Mouse (Mus musculus) liver, embryonic 12.5 days (tissue): ENCODE measurements around the gene Has3. TPM values are rescaled to one million over a fixed set of nuclear protein-coding genes. Genes with fewer than 3 reads are reported as not detected.

Experiments
- ATAC-seq: fragments of 200-750 bp; cut with Nextera tagmentation; 2 replicates; pipeline ENCODE4 v1.8.0; 2017; ENCODE audit warnings: moderate number of reproducible peaks, mild to moderate bottlenecking, moderate library complexity
- H3K27ac ChIP-seq: fragments of 300-500 bp; sonication (generic); 2 replicates; pipeline ENCODE4 v1.5.1; 2016; ENCODE audit warnings: mild to moderate bottlenecking
- H3K27me3 ChIP-seq: fragments of 300-500 bp; sonication (generic); replicated peaks from 2 replicates; pipeline ENCODE4 v1.6.1; 2016; ENCODE audit warnings: mild to moderate bottlenecking, moderate library complexity
- H3K36me3 ChIP-seq: fragments of 300-500 bp; sonication (generic); 2 replicates; pipeline ENCODE4 v1.6.1; 2016; ENCODE audit warnings: mild to moderate bottlenecking, moderate library complexity
- H3K4me1 ChIP-seq: fragments of 300-500 bp; sonication (generic); 2 replicates; pipeline ENCODE4 v1.6.1; 2016
- H3K4me2 ChIP-seq: fragments of 300-500 bp; sonication (generic); 2 replicates; pipeline ENCODE4 v1.6.1; 2016; ENCODE audit warnings: mild to moderate bottlenecking, moderate library complexity
- H3K4me3 ChIP-seq: fragments of 300-500 bp; sonication (generic); 2 replicates; pipeline ENCODE4 v1.5.1; 2016; ENCODE audit warnings: mild to moderate bottlenecking, moderate library complexity
- H3K9ac ChIP-seq: fragments of 300-500 bp; sonication (generic); 2 replicates; pipeline ENCODE4 v1.6.1; 2016; ENCODE audit warnings: mild to moderate bottlenecking, moderate library complexity
- H3K9me3 ChIP-seq: fragments of 300-500 bp; sonication (generic); replicated peaks from 2 replicates; pipeline ENCODE4 v1.6.1; 2016; ENCODE audit warnings: mild to moderate bottlenecking, moderate library complexity
- WGBS: fragments of 180-500 bp; shearing (Covaris S2); methylation state at CpG from one replicate; pipeline ENCODE4 v1.1.7; 2016; ENCODE audit not compliant: insufficient replicate concordance; 5-methylcytosine and 5-hydroxymethylcytosine counted together
- polyA plus RNA-seq: library from polyadenylated mRNA; unstranded; fragments of >200 nt; fragmentation: Nextera tagmentation; extraction: Ambion mirVana; gene quantifications from 2 replicates; pipeline ENCODE4 v1.2.1, GENCODE M21; 2016

Has3 gene
- 0.04 TPM in 2 replicates for polyA plus RNA-seq

DNA sequence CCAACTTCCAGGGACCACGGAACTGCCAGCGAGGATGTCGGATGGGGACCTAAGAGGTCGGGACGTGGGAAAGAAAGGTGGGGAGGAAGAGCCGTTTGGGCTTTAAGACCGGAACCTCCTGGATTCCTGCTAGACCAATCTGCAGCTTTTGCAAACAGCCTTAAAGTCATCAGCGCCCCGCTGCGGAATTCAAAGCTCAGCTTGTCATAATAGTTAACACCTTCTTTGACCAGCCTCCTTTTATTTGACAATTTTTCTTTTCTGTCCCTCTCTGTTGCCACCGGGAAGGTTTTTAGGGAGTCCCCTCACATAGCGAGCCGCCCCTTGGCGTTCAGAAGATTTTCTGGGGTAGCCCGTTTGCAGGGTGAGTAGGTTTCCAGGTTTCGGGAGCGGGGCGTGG is at the start of gene Has3:
Has3 (plus strand) TSS at position 192 of the 400 bp plus-strand sequence.
- no peak within 1 kb of the TSS for H3K27ac ChIP-seq
- peak within 1 kb of the TSS; percentile 48 for H3K9ac ChIP-seq
- peaks cover 34% of the 10 kb centered on the region for H3K4me1 ChIP-seq
- H3K27me3 ChIP-seq, result peaks cover 88% of the 10 kb centered on the region
- H3K4me3 ChIP-seq, result peak within 1 kb of the TSS; percentile 48
- no peak for ATAC-seq
- H3K9me3 ChIP-seq, result no peaks in the 10 kb centered on the region
- H3K36me3 ChIP-seq, result peaks cover 9% of the 10 kb centered on the region
- peak within 1 kb of the TSS; percentile 73 for H3K4me2 ChIP-seq
- 2% methylated on average over 18 of the region's 18 CpGs for WGBS

DNA sequence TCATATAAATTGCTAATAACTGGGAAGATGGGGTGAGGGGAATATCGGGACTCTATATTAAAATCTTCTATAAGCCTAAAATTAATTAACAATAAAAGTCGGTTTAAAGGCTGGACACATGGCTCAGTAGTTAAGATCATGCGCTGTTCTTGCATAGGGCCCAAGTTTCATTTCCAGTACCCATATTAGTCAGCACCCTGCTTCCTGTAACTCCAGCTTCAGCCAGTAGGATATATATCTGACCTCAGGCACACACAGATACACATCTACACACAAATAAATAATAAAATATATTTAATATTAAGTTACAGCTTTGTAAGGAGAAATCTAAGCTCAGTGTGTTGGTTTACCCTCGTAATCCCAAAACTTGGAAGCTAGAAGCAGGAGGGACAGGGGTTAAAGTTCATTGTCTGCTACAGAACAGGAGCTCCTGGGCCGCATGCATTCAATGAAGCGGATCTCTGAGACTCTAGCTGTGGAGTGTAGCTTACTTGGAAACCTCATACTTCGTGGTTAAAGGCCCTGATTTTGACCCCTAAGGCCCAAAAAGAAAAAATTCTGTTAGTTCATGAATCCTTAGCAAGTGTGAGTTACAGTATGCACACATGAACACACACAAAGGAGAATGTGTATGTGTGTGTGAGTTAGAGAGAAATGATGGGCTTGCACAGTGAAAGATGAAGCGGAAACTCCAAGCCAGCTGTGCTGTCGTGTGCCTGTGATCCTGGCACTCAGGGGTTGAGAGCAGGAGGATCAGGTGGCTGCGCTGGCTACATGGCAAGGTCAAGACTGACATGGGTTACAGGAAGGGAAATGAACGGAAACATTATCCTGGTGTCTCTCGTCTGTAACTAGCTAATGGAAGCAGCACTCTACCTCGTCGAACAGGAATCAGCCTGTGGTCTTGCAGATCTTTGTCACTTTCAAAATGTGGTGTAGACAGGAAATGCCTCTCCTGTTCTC is 49.2 kb upstream of the Has3 start:
- 59% methylated on average over 14 of the region's 14 CpGs for WGBS
- no peak overlapping the region for H3K4me3 ChIP-seq
- no peak overlapping the region for H3K4me2 ChIP-seq
- no peak overlapping the region for H3K27ac ChIP-seq
- no peaks in the 10 kb centered on the region for H3K9me3 ChIP-seq
- peaks cover 6% of the 10 kb centered on the region; the same call in 1 of the 2 replicates for H3K4me1 ChIP-seq
- H3K9ac ChIP-seq, result no peak overlapping the region
- peaks cover 13% of the 10 kb centered on the region; the same call in 1 of the 2 replicates for H3K36me3 ChIP-seq
- ATAC-seq, result no peak
- H3K27me3 ChIP-seq, result no peaks in the 10 kb centered on the region

DNA sequence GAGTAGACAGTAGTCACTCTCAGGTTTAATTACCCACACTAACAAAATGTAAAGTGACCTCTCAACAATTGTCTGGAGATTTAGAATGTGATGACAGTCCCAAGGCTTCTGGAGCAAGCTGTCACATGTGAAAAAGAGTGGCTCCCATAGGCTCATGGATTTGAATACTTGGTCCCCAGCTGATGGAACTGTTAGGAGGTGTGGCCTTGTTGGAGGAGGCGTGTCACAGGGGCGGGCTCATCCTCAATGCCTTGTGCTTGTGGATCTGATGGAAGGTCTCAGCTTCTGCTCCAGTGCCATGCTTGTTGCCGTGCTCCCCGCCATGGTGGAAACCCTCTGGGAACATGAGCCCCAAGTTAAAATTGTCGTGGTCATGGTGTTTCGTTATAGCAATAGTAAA is 41.1 kb upstream of the Has3 start:
- Histone ChIP-seq H3K4me2 (no peak overlapping the region), H3K4me3 (no peak overlapping the region), H3K36me3 (no peaks in the 10 kb centered on the region), H3K9ac (no peak overlapping the region), H3K27me3 (no peaks in the 10 kb centered on the region), H3K27ac (no peak overlapping the region), H3K9me3 (no peaks in the 10 kb centered on the region), H3K4me1 (no peaks in the 10 kb centered on the region)
- WGBS, result 67% methylated on average over 6 of the region's 6 CpGs
- ATAC-seq, result no peak

DNA sequence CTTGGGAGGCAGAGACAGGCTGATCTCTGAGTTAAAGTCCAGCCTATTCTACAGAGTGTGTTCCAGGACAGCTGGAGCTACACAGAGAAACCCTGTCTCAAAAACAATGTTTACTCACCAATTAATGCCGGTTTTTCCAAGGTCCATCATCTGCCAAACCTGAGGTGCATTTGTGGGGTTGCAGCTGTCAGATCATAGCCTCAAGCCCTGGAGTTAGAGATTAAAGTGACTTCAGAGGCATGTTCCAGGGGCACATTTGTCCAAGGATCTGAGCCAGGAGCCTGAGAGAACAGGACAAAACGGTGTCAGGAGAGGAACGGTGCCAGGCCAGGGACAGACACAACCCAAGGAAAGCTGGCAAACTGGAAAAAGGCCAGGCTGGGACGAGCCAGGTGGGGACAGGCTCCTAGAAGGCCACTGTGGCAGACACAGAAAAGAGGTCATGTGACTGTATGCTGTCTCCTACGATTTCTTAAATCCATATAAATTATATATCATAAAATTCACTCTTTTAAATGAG is 40.5 kb upstream of the Has3 start:
- Histone ChIP-seq H3K4me1 (no peaks in the 10 kb centered on the region), H3K9ac (no peak overlapping the region), H3K36me3 (no peaks in the 10 kb centered on the region), H3K9me3 (no peaks in the 10 kb centered on the region), H3K4me2 (no peak overlapping the region), H3K27me3 (no peaks in the 10 kb centered on the region), H3K4me3 (no peak overlapping the region), H3K27ac (no peak overlapping the region)
- ATAC-seq, result no peak
- 70% methylated on average over 5 of the region's 5 CpGs for WGBS

DNA sequence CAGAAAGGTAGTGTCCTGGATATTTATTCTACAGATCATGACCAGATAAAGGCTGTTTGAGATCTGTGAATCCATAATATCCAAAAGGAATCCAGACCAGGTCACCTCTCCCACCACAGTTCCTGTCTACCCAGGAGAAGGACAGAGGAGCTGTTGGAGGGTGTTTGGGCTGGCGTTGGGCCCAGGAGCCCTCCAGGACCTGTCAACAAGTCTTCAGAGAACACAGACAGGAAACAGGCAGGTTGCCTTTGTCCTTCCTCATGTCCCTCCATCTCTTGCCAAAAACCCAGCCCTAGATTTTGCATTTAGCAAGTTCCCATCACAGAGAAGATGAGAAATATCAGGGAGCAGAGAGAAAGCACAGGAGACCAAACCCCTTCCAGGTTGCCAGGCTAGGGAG is 35.1 kb upstream of the Has3 start:
- Histone ChIP-seq H3K4me3 (no peak overlapping the region), H3K4me2 (no peak overlapping the region), H3K36me3 (no peaks in the 10 kb centered on the region), H3K9ac (no peak overlapping the region), H3K4me1 (peaks cover 14% of the 10 kb centered on the region; the same call in 1 of the 2 replicates), H3K27ac (no peak overlapping the region), H3K9me3 (no peaks in the 10 kb centered on the region), H3K27me3 (no peaks in the 10 kb centered on the region)
- 60% methylated on average over 1 of the region's 1 CpGs for WGBS
- ATAC-seq, result no peak

DNA sequence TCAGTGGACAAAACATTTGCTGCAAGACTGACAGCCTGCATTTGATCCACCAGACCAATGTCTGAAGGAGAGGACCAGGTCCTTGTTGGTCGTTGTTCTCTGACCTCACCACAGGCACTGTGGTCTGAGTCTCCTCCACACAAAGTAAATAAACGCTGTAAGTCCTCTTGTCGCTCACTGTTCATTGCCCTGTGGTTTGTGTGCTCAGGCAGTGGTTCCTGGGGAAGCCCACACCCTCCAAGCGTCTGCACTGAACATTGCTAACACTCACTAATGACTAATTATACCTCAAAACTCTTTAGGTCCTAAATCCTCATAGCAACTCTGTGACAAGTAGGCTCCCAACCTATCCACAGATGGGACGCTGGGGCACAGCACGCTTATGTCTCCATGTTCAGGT is 33.5 kb upstream of the Has3 start:
- no peak overlapping the region for H3K9ac ChIP-seq
- WGBS, result 50% methylated on average over 6 of the region's 6 CpGs
- H3K27me3 ChIP-seq, result no peaks in the 10 kb centered on the region
- no peak overlapping the region for H3K4me3 ChIP-seq
- H3K9me3 ChIP-seq, result no peaks in the 10 kb centered on the region
- H3K27ac ChIP-seq, result no peak overlapping the region
- no peak for ATAC-seq
- no peak overlapping the region for H3K4me2 ChIP-seq
- peaks cover 14% of the 10 kb centered on the region; the same call in 1 of the 2 replicates for H3K4me1 ChIP-seq
- H3K36me3 ChIP-seq, result no peaks in the 10 kb centered on the region

DNA sequence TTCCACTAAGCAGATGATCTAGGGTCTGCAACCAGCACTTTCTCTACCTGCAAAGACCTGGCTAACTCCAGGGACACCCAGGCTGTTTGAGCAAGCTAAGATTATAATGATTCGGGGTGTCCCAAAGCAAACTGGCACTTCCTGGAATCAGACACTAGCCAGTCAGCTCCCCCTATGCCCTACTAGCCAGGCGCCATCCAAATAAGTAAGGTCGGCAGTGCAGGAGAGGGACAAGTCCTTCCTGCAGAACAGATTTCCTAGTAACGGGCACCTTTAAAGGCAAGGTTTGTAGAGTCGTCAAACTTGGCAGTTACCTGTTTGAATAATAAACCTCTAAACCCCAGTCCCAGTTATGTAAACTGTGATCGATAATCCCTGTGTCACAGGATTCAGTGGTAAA is 31.2 kb upstream of the Has3 start:
- peaks cover 4% of the 10 kb centered on the region; the same call in 1 of the 2 replicates for H3K36me3 ChIP-seq
- WGBS, result 67% methylated on average over 6 of the region's 6 CpGs
- H3K4me3 ChIP-seq, result no peak overlapping the region
- no peak overlapping the region for H3K4me2 ChIP-seq
- no peak overlapping the region for H3K27ac ChIP-seq
- H3K27me3 ChIP-seq, result no peaks in the 10 kb centered on the region
- no peaks in the 10 kb centered on the region for H3K9me3 ChIP-seq
- H3K4me1 ChIP-seq, result peaks cover 14% of the 10 kb centered on the region; the same call in 1 of the 2 replicates
- H3K9ac ChIP-seq, result no peak overlapping the region
- no peak for ATAC-seq

DNA sequence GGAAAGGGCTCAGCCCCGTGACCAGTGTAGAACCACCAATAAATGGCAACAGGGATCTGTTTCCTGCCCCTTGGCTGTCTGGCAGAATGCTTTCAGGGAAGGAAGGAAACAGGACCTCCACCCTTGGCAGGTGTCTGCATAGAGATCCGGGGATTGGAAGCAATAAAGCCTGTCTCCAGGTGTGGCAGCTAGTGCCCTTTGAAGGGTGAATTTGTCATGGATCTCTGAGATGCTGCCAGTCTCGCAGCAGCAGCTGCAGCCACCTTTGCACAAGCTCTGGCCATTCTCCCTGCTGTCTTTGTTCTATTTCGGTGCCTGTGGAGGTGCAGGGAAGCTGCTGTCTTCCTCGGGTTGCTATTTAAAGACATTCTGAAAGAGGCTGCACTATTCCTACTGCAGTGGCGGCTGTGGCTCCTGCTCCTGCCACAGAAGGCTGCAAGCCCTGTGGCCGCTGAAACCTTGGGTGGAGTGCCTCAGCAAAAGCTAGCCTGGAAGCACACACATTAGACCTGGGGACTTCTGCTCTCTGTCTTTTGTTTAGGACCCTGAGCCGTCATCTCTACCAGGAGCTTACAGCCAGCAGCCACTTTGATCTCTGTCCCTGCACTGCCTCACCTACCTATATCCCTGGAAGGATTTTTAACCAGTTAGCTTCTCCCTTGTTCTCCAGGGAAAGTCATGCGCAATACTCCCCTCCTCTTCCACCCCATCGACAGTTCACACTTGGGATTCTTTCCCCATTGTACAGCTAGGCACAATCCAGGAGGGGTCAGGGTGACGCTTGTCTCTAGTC is 30.6 kb upstream of the Has3 start:
- no peaks in the 10 kb centered on the region for H3K27me3 ChIP-seq
- H3K36me3 ChIP-seq, result peaks cover 4% of the 10 kb centered on the region; the same call in 1 of the 2 replicates
- no peak for ATAC-seq
- no peak overlapping the region for H3K27ac ChIP-seq
- peaks cover 14% of the 10 kb centered on the region; the same call in 1 of the 2 replicates for H3K4me1 ChIP-seq
- no peaks in the 10 kb centered on the region for H3K9me3 ChIP-seq
- H3K4me2 ChIP-seq, result no peak overlapping the region
- no peak overlapping the region for H3K4me3 ChIP-seq
- no peak overlapping the region for H3K9ac ChIP-seq
- WGBS, result 50% methylated on average over 11 of the region's 11 CpGs

DNA sequence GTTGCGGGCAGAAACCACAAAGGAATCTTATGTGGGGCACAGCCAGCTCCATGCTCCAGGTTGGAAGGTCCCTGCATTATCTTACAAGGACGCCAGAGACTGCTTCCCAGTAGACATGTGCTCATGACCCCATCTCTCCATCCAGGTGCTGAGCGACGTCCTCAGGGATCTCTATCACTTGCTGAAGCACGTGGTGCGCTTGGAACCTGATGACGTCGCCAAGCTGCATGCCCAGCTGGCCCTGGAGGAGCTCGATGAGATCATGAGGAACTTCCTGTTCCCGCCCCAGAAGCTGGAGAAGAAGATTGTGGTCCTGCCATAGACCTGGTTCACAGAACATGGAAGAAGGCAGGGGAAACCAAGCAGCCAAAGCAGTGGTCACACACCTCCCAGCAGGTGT is 20.0 kb upstream of the Has3 start:
- H3K27ac ChIP-seq, result no peak overlapping the region
- H3K4me1 ChIP-seq, result peaks cover 9% of the 10 kb centered on the region; the same call in 1 of the 2 replicates
- no peak for ATAC-seq
- H3K4me3 ChIP-seq, result no peak overlapping the region
- no peak overlapping the region for H3K9ac ChIP-seq
- H3K4me2 ChIP-seq, result no peak overlapping the region
- no peaks in the 10 kb centered on the region for H3K9me3 ChIP-seq
- no peaks in the 10 kb centered on the region for H3K36me3 ChIP-seq
- no peaks in the 10 kb centered on the region for H3K27me3 ChIP-seq
- 61% methylated on average over 10 of the region's 10 CpGs for WGBS

DNA sequence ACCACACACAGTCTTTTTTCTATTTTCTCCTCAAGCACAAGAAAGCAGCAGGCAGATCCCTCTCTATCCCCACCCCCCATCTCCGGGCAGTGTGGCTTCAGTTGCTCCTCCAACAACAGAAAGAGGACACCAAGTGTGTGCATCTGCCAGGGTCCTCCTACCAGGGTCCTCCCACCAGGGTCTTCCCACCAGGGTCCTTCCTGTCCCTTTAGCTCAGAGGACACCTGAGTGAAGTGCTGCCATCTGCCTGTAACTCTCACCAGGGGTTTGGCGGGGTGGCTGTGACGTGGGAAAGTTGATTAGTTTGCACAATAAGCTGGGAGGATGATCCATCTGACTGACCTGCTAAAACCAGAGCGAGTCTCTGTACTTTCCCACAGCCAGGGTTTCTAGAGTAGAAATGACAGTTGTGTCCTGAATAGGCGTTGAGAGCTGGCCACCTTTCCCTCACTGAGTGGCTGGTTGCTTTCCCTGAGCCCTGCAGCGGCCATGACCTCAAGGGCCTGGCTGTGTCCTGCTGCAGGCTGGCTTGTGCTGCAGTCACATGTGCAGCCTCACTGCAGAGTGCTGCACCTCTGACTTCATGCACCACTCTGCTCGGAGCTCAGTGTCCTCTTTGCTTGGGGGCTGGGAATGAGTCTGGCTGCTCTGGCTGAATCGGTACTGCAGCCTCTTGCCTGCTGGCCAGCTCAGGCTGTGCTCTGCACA is 15.4 kb upstream of the Has3 start:
- Histone ChIP-seq H3K4me2 (no peak overlapping the region), H3K4me1 (peaks cover 11% of the 10 kb centered on the region; the same call in 1 of the 2 replicates), H3K9me3 (no peaks in the 10 kb centered on the region), H3K36me3 (no peaks in the 10 kb centered on the region), H3K4me3 (no peak overlapping the region), H3K9ac (no peak overlapping the region), H3K27ac (no peak overlapping the region), H3K27me3 (no peaks in the 10 kb centered on the region; the same call in 1 of the 2 replicates)
- WGBS, result 50% methylated on average over 8 of the region's 8 CpGs
- peak; percentile 42; the same call in 1 of the 2 replicates for ATAC-seq

DNA sequence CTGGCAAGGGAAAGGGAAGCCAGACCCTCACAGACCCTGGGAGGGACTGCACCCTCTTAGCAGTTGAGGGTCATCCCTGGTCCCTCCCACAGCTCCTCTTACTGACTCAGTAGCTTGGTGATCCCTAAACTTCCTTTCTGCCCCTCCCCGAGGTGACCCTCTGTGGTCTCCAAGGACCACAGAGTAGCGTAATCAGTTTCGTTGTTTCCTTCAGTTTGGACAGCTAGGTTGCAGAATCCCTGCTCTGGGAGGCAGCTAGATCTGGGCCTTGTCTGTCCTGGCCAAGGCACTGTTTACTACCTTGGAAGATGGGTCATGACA is 14.8 kb upstream of the Has3 start:
- H3K4me2 ChIP-seq, result no peak overlapping the region
- no peak overlapping the region for H3K27ac ChIP-seq
- H3K4me3 ChIP-seq, result no peak overlapping the region
- no peaks in the 10 kb centered on the region for H3K36me3 ChIP-seq
- peaks cover 11% of the 10 kb centered on the region; the same call in 1 of the 2 replicates for H3K4me1 ChIP-seq
- no peak overlapping the region for H3K9ac ChIP-seq
- H3K9me3 ChIP-seq, result no peaks in the 10 kb centered on the region
- no peaks in the 10 kb centered on the region; the same call in 1 of the 2 replicates for H3K27me3 ChIP-seq
- WGBS, result 39% methylated on average over 3 of the region's 3 CpGs
- ATAC-seq, result peak; percentile 27; the same call in 1 of the 2 replicates
